In the genomic region with DNA sequence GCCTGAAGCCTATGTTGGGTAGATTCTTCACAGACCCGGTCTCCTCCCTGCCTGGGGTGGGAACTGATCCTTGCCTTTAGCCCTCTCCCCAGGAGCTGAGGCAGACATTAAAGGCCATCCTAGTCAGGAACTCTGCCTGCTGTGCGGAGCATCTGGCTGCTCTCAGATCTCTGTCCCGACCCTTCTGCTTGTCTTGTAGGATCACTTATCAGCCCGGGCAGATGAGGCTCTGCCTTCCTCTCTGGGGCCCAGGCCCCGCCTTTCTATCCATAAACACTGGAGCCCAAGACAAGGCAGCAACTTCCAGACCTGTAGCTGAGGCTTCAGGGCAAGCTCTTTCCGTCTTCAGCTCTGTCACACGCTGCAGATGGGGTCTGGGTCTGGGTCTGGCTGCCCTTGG, we compare ENCODE assay signal across 10 mouse cellular contexts. TPM values are rescaled to one million over a fixed set of nuclear protein-coding genes. Genes with fewer than 3 reads are reported as not detected.
DNase-seq lines count a peak whose midpoint lies in the region; ATAC-seq and TF ChIP-seq lines count a peak whose summit lies in the region.
"Had no signal": no experiment of that assay in that cellular context is flagged by ENCODE, and none has a peak within 500 bp of the region (broad histone marks: within the 10 kb centered on the region; RNA-seq: fewer than 3 reads in every experiment).

No protein-coding gene starts in this region.

- peak; percentile 6 for DNase-seq in left cerebral cortex, postnatal 4 days
- DNase-seq in left cerebral cortex, adult 2 months (ENCODE audit: extremely low spot score in 1 of 2, low spot score in 2 of 2), result no peak
- peak; percentile 34 for DNase-seq in ZHBTc4 (ENCODE audit: low read depth, low spot score)
- DNase-seq in embryonic facial prominence, embryonic 10.5 days (ENCODE audit: low spot score), result peak; percentile 32
- no peak for DNase-seq in right cerebral cortex, postnatal 25 days
- DNase-seq in layer of hippocampus, postnatal 25 days (ENCODE audit: extremely low spot score in 1 of 2, low spot score in 1 of 2), result no peak
- DNase-seq: cerebellum, adult 11-12 months had no signal

- no peak for TF ChIP-seq CTCF in left cerebral cortex, adult 2 months (IDR thresholded peaks at IDR 0.05)

- 20% methylated on average over 7 of the region's 7 CpGs for WGBS in embryonic facial prominence, embryonic 10.5 days
- WGBS in lung, embryonic 16.5 days, result 21% methylated on average over 7 of the region's 7 CpGs

- no peak overlapping the region for H3K9ac ChIP-seq in lung, embryonic 16.5 days (ENCODE audit: low read length)

- no peaks in the 10 kb centered on the region for H3K9me3 ChIP-seq in embryonic facial prominence, embryonic 10.5 days
- H3K9me3 ChIP-seq in lung, embryonic 16.5 days (ENCODE audit: control insufficient read depth, low read length), result no peaks in the 10 kb centered on the region

- intact Hi-C loops in left cerebral cortex, postnatal 4 days (cut with DNase I), result no loop called here
- intact Hi-C loops in left cerebral cortex, adult 2 months (cut with DNase I), result no loop called here

- H3K27ac ChIP-seq in left cerebral cortex, adult 2 months, result no peak overlapping the region
- H3K27ac ChIP-seq in embryonic facial prominence, embryonic 10.5 days (replicated peaks), result 0 out of 2 replicates have a peak overlapping the region, but pooled peaks have one; percentile 2
- peak overlapping the region; percentile 40; the same call in 1 of the 2 replicates for H3K27ac ChIP-seq in lung, embryonic 16.5 days (ENCODE audit: low read length)

- H3K4me2 ChIP-seq in lung, embryonic 16.5 days (ENCODE audit: low read depth, low read length), result no peak overlapping the region

- no peaks in the 10 kb centered on the region for H3K36me3 ChIP-seq in embryonic facial prominence, embryonic 10.5 days (replicated peaks)
- H3K36me3 ChIP-seq in lung, embryonic 16.5 days (ENCODE audit: control insufficient read depth, insufficient read depth, low read length), result no peaks in the 10 kb centered on the region

- H3K27me3 ChIP-seq in embryonic facial prominence, embryonic 10.5 days (replicated peaks; ENCODE audit: low read depth, poor library complexity, severe bottlenecking), result peaks cover 78% of the 10 kb centered on the region
- no peaks in the 10 kb centered on the region for H3K27me3 ChIP-seq in lung, embryonic 16.5 days (ENCODE audit: control insufficient read depth, insufficient read depth, low read depth, low read length)
- H3K27me3 ChIP-seq: Patski had no signal

- H3K4me3 ChIP-seq in left cerebral cortex, adult 2 months, result no peak overlapping the region
- H3K4me3 ChIP-seq in embryonic facial prominence, embryonic 10.5 days, result no peak overlapping the region
- H3K4me3 ChIP-seq in lung, embryonic 16.5 days (ENCODE audit: low read length), result no peak overlapping the region

- peak; percentile 63 for ATAC-seq in lung, embryonic 16.5 days (ENCODE audit: low read depth)
- ATAC-seq: forebrain, embryonic 16.5 days; Patski had no signal

- H3K4me1 ChIP-seq in embryonic facial prominence, embryonic 10.5 days, result peaks cover 23% of the 10 kb centered on the region
- 0 out of 2 replicates have a peak, but pooled peaks cover 3% of the 10 kb centered on the region for H3K4me1 ChIP-seq in lung, embryonic 16.5 days (replicated peaks; ENCODE audit: control insufficient read depth, insufficient read depth, low read length)

RNA-seq across cellular contexts. Expression of a gene that starts 28.8 kb away (rescaled TPM):
- total RNA-seq in left cerebral cortex, postnatal 4 days (2021), result 10 to 100 TPM; 26.5 to 27.2 TPM
- total RNA-seq in left cerebral cortex, adult 2 months (2021), result 10 to 100 TPM in 1 of 2 experiments, 1 to 10 TPM in 1; 7.8 to 11.2 TPM
- polyA plus RNA-seq in embryonic facial prominence, embryonic 10.5 days (2016; fragmentation: Nextera tagmentation; extraction: Ambion mirVana), result 34.0 and 38.6 TPM in 2 replicates
- polyA plus RNA-seq in lung, embryonic 16.5 days (2015; fragmentation: Nextera tagmentation; extraction: Ambion mirVana), result 108 and 115 TPM in 2 replicates
- total RNA-seq in layer of hippocampus, postnatal 25 days (2021), result 10 to 100 TPM; 10.4 to 12.1 TPM

Comparison
In these comparisons a context has a peak if more than half of its experiments do, and no peak if none do; other contexts are left out.
1. DNase-seq: peak in left cerebral cortex, postnatal 4 days (single experiment), ZHBTc4 (single experiment) and embryonic facial prominence, embryonic 10.5 days (single experiment); none in left cerebral cortex, adult 2 months (0 of 2), right cerebral cortex, postnatal 25 days (single experiment) and layer of hippocampus, postnatal 25 days (0 of 2).